Mouse (Mus musculus) heart, adult 2 months (tissue): ENCODE data around the gene Lce3b.

Source experiments
- EP300 ChIP-seq: fragments of 200-500 bp; IDR thresholded peaks from 2 replicates; pipeline ENCODE4 v1.6.1; 2011; ENCODE audit warnings: low read depth, low read length, control low read depth; ENCODE audit not compliant: insufficient read depth
- POLR2A ChIP-seq: fragments of 200-500 bp; IDR thresholded peaks from 2 replicates; pipeline ENCODE4 v1.6.1; 2011; ENCODE audit warnings: mild to moderate bottlenecking, low read depth, low read length, control low read depth; ENCODE audit not compliant: insufficient read depth

DNA sequence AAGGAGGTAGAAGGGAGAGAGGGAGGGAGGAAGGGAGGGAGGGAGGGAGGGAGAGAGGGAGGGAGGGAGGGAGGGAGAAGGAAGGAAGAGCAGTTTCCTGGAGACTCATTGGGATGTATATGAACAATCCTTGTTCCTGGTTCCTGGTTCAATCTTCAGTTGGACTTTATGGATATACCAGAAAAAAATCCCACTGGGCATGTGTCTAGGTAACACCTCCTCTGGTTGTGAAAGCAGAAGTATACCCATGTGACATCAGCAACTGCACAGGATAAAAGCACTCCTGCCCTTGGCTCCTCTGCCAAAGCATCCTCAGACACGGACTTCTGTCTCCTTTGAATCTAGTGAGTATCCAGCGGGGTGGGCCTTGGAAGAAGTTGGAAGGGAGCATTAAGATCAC is at the start of gene Lce3b:
- TF ChIP-seq POLR2A, result no peak
- TF ChIP-seq EP300, result no peak
